Mouse (Mus musculus): ENCODE data around the gene Atxn7l1.

The Atxn7l1 gene

DNA sequence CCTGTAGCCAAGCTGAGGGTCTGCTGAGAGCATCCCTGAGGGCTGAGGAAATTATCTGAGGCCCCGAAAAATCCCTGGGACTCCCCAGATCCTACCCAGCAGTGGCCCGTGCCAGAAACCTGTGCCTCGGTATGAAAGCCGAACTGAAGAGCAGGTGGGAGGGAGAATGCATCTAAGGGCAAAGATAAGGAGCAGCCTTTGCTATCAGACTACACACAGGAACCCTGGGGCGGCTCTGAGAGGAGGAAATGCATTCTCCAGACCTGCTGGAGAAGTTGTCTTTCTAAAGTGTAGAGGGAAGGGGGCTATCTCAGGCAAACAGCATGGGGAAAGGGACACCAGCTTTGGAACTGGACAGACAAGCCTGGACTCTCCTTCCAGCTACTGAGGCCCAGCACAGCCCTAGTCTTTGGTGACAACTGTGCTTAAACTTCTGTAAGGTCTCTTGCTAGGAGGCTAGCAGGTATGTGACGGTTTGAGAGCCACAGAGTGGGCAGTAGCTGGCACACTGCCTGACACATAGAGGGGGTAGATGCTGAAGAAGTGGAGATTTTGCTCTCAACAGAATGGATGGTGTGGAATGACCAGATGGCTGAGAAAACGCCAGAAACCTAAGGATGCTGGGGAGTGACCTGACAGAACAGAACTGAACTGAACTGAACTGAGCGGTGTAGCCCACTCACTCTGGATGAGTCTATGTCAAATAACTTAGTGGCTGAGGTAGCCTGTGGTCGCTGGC is 170.5 kb downstream of the Atxn7l1 start:
- no peak for DNase-seq (ENCODE audit: low spot score in 2 of 2)

GRCm38 (mm10) chr12:33322547-33322946 is 175.1 kb downstream of the Atxn7l1 start:
- no peak for DNase-seq (ENCODE audit: low spot score in 2 of 2)

DNA sequence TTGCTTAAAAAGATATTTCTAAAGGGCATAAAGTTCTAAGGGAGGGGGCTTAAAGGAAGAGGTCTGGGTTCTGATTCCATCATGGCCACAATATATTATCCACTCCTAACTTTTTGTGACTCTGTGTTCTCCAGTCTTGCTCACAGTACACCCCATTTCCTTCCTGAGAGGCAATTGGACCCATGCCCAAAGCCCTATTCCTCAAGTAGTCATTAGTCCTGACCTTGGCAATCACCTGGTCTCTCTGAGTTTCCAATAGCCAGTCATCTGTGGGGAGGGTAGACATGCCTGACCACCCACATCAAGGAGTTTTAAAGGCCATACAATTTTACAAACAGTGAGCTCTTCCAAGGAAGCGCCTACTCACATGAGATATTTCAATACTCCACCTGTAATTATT is 176.3 kb downstream of the Atxn7l1 start:
- no peak for DNase-seq (ENCODE audit: low spot score in 2 of 2)

DNA sequence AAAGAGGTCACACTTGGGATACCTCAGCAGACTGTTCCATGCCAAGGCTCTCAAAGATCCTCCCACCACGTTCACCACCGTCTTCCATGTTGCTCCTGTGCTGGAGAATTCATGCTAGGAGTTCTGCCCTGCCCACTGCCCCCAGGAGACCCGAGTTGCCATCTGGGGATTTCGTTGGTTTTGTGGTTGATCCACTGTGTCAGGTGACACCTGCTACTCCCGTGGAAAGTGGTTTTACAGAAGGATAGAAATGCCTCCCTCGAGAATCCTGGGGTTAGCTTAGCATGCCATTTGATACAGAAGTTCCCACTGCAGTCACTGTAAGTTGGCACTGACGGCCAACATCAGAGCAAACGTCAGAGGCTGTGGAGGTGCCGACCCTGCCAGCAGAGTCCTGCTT is 177.9 kb downstream of the Atxn7l1 start:
- no peak for DNase-seq (ENCODE audit: low spot score in 2 of 2)

DNA sequence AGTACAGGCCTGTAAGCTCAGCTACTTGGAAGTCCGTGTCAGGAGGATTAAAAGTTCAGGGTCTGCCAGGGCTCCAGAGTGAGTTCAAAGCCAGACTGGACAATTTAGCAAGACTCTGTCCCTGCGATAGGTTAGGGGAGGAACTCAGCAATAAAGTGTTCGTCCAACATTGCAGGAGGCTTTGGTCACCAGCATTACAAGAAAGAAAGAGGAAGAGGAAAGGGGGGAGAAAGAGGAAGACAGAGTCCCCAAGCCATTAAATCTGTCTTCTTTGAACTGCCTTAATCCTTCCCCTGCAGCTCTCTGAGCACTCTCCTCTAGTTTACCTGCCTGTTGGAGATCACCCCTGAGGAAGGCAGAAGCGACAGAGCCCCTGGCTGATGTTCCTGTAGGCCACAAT is 184.6 kb downstream of the Atxn7l1 start:
- no peak for DNase-seq (ENCODE audit: low spot score in 2 of 2)

DNA sequence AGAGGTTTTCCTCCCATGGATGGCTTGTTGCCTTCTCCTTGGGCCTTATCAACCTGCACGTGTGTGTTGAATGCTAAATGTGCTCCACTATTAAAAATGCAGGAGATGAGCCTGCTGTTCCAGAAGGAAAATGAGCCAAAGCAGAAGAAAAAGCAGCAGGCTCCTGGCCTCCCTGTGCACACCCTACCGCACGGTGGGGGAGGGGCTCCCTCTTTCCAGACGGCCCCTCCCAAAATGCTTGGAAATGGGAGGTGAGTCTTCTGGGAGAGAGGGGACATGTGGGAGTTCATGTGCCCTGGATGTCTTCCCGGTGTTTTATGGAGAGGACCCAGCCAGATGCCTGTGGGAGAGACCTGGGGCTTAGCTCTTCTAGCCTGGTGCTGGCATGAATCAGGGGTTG is 185.3 kb downstream of the Atxn7l1 start:
- no peak for DNase-seq (ENCODE audit: low spot score in 2 of 2)

GRCm38 (mm10) chr12:33333914-33334313 is 186.4 kb downstream of the Atxn7l1 start:
- DNase-seq (ENCODE audit: low spot score in 2 of 2): peak; percentile 64 to 78

- DNase-seq (ENCODE audit: low spot score in 2 of 2): no peak
These were observed 187.0 kb downstream of the Atxn7l1 start for GRCm38 (mm10) chr12:33334511-33334910.

DNA sequence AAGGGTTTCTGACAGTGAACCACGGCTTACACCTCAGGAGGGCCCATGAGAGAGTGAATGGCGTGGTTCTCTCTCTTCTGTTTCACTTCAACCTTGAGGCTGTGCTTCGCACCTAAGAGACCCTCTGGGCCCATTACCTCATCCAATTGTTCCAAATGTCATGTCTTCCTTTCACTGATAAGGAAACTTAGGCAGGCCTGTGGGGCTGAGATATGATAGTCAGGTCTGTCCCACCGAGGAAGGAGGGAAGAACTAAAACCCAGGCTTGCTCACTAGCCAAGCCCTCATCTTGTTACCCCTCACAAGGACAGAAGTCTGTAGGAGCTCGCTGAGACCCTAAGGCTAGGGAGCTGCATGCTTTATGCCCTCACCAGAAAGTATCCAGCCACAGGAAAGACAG is 187.5 kb downstream of the Atxn7l1 start:
- no peak for DNase-seq (ENCODE audit: low spot score in 2 of 2)

GRCm38 (mm10) chr12:33335410-33335809 is 187.9 kb downstream of the Atxn7l1 start:
- DNase-seq (ENCODE audit: low spot score in 2 of 2): no peak

DNA sequence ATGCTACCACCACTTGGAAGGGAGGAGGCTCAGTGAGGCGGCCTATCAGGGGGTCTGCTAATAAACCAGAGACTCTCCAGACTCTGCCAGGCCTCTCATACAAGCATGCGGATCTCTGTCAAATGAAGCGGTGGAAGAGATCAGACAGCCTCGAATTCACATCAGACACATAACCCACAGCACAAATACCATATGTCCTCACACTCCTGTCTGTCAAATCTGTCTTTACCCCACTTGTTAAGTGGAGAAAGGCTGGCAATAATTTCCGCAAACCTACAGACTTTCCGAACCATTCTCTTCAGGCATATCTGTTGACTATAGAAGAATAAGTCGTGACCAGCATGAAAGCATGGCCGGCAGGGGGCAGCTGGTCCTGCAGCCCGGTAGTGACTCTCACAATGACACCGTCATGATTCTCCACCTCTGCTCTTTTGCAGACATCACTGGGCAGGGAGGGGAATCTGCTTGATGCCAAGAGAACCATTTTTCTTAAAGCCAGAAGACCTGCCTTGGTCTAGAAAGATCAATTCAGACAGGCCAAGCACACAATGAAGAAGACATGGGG is 189.2 kb downstream of the Atxn7l1 start:
- DNase-seq (ENCODE audit: low spot score in 2 of 2): no peak

GRCm38 (mm10) chr12:33337289-33337688 is 189.8 kb downstream of the Atxn7l1 start:
- DNase-seq (ENCODE audit: low spot score in 2 of 2): no peak

GRCm38 (mm10) chr12:33338170-33338569 is 190.7 kb downstream of the Atxn7l1 start:
- no peak for DNase-seq (ENCODE audit: low spot score in 2 of 2)

DNA sequence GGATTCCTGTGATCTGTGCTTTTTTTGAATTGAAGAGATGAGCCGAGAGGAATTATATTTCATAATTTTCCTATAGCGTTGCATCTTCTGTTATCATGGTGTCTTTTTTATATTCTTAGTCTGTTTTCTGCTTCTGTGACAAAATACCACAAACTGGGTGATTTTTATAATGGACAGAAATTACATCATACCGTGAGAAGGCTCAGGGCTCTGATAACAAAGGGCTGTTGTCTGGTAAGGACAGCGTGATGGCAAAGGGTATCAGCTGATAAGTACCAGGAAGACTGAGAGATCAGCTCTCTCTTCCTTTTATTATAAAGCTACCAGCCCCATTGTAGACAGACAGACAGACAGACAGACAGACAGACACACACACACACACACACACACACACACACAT is 192.3 kb downstream of the Atxn7l1 start:
- no peak for DNase-seq (ENCODE audit: low spot score in 2 of 2)

GRCm38 (mm10) chr12:33340698-33341097 is 193.2 kb downstream of the Atxn7l1 start:
- DNase-seq (ENCODE audit: low spot score in 2 of 2): no peak

DNA sequence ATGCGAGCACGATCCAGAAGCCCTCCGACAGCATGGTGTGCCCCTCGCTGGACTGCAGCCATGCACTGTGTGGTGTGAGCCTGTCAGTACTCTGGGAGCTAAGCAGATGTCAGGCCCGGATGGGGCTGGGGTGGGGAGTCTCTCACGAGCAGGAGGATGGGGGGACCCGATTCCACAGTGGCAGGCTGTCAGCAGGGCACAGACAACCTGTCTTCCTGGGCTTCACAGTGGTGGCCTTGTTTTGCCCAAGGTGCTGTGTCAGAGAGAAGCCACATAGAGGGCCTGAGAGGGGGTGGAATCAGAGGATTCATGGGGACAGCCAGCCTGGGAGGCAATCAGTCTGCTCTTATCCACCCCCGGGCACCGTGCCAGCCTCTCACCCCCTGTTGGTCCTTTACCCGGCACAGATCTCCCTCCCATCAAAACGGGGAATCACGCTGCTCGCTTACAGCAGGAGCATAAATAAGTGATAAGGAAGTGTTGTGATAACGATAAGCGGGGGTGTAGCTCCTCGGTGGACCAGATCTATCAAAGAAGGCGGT is 193.9 kb downstream of the Atxn7l1 start:
- no peak for DNase-seq (ENCODE audit: low spot score in 2 of 2)

DNA sequence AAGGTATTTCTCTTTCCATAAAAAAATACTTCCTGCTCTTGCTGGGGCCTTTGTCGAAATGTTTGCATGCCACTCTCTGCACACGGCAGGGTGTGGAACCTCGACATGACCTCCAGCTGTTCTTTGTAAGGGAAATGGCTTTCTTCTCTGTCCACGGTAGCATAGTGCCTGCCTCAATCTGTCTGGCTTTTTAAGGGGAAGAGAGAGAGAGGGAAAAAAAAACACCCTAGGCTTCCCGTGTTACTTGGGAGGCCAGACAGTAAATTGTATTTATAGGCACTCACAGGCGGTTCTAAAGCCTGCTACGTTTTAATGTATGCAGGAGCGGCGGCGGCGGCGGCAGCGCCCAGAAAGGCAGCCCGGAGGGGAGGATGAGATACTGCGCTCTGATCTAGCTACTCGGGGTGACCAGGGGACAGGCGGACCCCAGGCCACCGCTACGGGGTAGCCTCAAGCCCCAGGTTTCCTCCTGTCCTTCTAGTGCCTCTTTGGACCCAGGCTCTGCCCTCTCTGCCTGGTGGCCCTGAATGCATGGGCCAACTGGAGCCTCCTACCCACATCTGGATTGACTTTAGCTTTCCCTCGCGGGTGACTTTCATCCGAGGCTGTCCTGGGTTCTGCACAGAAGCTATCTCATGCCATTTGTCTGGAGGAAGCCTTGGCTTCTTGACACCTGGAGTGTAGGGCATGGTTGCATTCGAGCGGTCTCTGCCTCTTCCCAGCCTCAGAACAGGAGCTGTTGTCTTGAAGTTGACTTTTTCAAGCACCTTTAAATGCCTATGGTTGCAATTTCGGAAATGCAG is 197.7 kb downstream of the Atxn7l1 start:
- no peak for DNase-seq (ENCODE audit: low spot score in 2 of 2)

- no peak for DNase-seq (ENCODE audit: low spot score in 2 of 2)
These were observed 198.4 kb downstream of the Atxn7l1 start for GRCm38 (mm10) chr12:33345773-33346435.

DNA sequence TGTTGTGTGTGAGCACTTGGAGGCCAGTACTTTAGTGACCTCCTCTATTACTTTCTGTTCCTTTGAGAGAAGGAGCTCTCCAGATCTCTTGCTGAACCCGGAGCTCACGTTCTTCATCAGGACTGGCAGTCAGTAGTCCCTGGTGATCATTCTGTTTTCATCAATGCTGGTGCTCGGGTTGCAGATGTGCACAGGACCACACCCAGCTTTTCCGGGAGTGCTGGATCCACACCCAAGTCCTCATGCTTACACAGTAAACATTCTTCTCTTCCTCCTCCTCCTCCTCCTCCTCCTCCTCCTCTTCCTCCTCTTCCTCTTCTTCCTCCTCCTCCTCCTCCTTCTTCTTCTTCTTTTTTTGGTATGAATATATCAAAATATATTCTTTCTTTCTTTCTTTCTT is 205.2 kb downstream of the Atxn7l1 start:
- no peak for DNase-seq (ENCODE audit: low spot score in 2 of 2)

DNA sequence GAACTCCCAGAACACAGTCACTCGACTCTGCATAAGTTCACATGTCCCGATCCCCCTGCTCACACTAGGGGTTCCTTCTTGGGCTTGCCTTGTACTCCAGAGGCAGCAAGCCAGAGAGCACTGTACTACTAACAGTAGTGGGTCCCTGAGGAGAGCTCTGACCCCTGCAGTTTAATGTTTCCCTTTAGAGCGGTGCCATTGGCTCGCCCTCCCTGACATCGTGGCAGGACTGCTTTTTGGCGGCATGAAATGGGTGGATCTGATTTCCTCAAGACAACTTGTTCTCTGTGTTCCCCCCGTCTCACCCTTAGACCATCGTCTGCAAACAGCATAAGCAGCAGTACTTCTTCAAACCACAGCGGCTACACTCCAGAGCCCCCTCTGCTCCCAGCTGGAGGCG is 210.9 kb downstream of the Atxn7l1 start:
- no peak for DNase-seq (ENCODE audit: low spot score in 2 of 2)

DNA sequence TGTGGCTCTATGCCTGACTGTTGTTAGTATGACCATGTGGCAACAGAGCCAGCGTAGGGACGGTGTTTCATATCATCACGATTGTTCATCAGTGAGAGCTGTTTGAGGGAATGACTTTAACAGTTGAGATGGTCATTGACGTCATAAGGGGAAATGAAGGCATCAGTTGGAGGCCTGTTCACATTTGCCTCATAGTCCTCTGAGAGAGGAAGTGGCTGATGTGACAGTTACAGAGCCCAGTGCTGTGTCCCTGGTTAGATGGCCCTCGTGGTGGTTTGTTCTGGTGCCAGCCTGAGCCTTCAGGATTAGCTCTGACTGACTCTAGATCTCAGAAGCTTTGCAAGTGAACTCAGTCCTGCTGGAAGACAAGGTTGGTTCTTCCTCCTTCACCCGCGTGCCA is 211.7 kb downstream of the Atxn7l1 start:
- no peak for DNase-seq (ENCODE audit: low spot score in 2 of 2)

DNA sequence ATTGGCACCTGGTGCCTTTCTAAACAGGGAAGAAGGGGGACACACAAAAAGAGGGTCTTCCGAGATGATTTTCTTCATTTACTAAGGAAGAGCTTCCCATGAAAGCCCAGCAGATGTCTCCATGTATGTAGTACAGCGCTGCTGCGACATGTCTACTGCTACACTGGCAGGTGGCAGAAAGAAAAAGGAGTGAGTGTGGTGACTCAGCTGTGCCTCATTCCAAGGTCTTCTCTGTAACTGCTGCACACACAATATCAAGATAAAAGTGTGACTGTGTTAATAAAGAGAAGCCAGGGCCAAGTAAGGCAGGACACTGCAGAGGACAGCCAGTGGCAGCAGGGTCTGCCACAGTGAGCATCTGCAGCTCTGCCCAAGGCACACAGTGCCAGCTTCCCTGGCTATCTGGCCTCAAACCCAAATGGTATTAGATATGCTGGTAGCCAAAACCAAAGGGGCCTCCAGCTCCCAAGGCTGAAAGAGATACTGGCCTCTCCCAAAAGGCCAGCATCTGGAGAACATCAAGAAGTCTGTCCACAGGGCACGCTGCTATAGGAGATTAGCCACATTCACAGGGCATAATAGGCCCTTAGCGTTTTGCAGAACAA is 212.5 kb downstream of the Atxn7l1 start:
- no peak for DNase-seq (ENCODE audit: low spot score in 2 of 2)

Measured in natural killer cell, adult 2 months (primary cell).